Mouse (Mus musculus) thymus, adult 2 months (tissue): ENCODE results near the gene Mgst2.

Source experiments
- CTCF ChIP-seq: fragments of 200-500 bp; IDR thresholded peaks from 2 replicates; pipeline ENCODE4 v1.5.1; 2012; ENCODE audit warnings: mild to moderate bottlenecking, control low read depth, low read length, moderate library complexity, borderline replicate concordance; ENCODE audit not compliant: control insufficient read depth, poor library complexity, insufficient read depth; ENCODE audit errors: extremely low read depth
- POLR2A ChIP-seq: fragments of 200-500 bp; IDR thresholded peaks from 2 replicates; pipeline ENCODE4 v1.6.1; 2012; ENCODE audit warnings: mild to moderate bottlenecking, low read length, control low read depth, moderate library complexity; ENCODE audit not compliant: control insufficient read depth, poor library complexity, insufficient read depth; ENCODE audit errors: extremely low read depth

- TF ChIP-seq POLR2A (no peak), CTCF (no peak)
Observed at GRCm38 (mm10) chr3:51674963-51675362, 14.8 kb downstream of the Mgst2 start.
